Mouse (Mus musculus) neural tube, embryonic 11.5 days (tissue): ENCODE results near the gene Fam171a1. TPM values are rescaled to one million over a fixed set of nuclear protein-coding genes. Genes with fewer than 3 reads are reported as not detected.
"Not testable (repeated sequence)": the region's sequence is repeated elsewhere in the genome, so short reads cannot be mapped to it uniquely, and the experiment has no call there.

Source experiments
- ATAC-seq: fragments of 200-750 bp; cut with Nextera tagmentation; 2 replicates; pipeline ENCODE4 v1.8.0; 2017; ENCODE audit warnings: moderate number of reproducible peaks, mild to moderate bottlenecking, moderate TSS enrichment, moderate library complexity; ENCODE audit not compliant: insufficient read depth, low FRiP score, low TSS enrichment
- DNase-seq: peaks from one replicate; pipeline ENCODE4 v3.0.0-alpha.2; 2015; ENCODE audit warnings: low spot score
- H3K27ac ChIP-seq: fragments of 300-500 bp; sonication (generic); 2 replicates; pipeline ENCODE4 v1.5.1; 2014; ENCODE audit warnings: low read depth, mild to moderate bottlenecking, low read length
- H3K27me3 ChIP-seq: fragments of 300-500 bp; sonication (generic); 2 replicates; pipeline ENCODE4 v1.6.1; 2014; ENCODE audit warnings: mild to moderate bottlenecking, low read length, mixed read lengths; ENCODE audit not compliant: control insufficient read depth, insufficient read depth
- H3K36me3 ChIP-seq: fragments of 300-500 bp; sonication (generic); 2 replicates; pipeline ENCODE4 v1.6.1; 2014; ENCODE audit warnings: mild to moderate bottlenecking, low read length, moderate library complexity, mixed read lengths; ENCODE audit not compliant: control insufficient read depth, insufficient read depth
- H3K4me1 ChIP-seq: fragments of 300-500 bp; sonication (generic); 2 replicates; pipeline ENCODE4 v1.6.1; 2014; ENCODE audit warnings: low read length, mixed read lengths; ENCODE audit not compliant: control insufficient read depth, insufficient read depth
- H3K4me2 ChIP-seq: fragments of 300-500 bp; sonication (generic); 2 replicates; pipeline ENCODE4 v1.6.1; 2014; ENCODE audit warnings: low read depth, mild to moderate bottlenecking, moderate library complexity
- H3K4me3 ChIP-seq: fragments of 300-500 bp; sonication (generic); 2 replicates; pipeline ENCODE4 v1.5.1; 2014; ENCODE audit warnings: low read depth, low read length
- H3K9ac ChIP-seq: fragments of 300-500 bp; sonication (generic); 2 replicates; pipeline ENCODE4 v1.6.1; 2014; ENCODE audit warnings: mild to moderate bottlenecking, low read length
- H3K9me3 ChIP-seq: fragments of 300-500 bp; sonication (generic); 2 replicates; pipeline ENCODE4 v1.6.1; 2016; ENCODE audit warnings: low read length; ENCODE audit not compliant: control insufficient read depth
- WGBS: fragments of 180-500 bp; shearing (Covaris S2); extraction: QIAGEN DNeasy Blood & Tissue Kit; methylation state at CpG from one replicate; pipeline ENCODE4 v1.1.7; 2014; 5-methylcytosine and 5-hydroxymethylcytosine counted together
- polyA plus RNA-seq: library from polyadenylated mRNA; unstranded; fragments of >200 nt; fragmentation: Nextera tagmentation; extraction: Ambion mirVana; gene quantifications from 2 replicates; pipeline ENCODE4 v1.2.1, GENCODE M21; 2014

The Fam171a1 gene
- 49.4 and 52.4 TPM in 2 replicates for polyA plus RNA-seq

GRCm38 (mm10) chr2:3113866-3114265 is at the start of gene Fam171a1:
Gene Fam171a1, plus strand, starts transcription at chr2:3114224.
- no peak within 1 kb of the TSS for H3K9ac ChIP-seq
- no peaks in the 10 kb centered on the region for H3K4me1 ChIP-seq
- no peak within 1 kb of the TSS for H3K27ac ChIP-seq
- no peaks in the 10 kb centered on the region for H3K36me3 ChIP-seq
- H3K4me2 ChIP-seq, result no peak within 1 kb of the TSS
- H3K27me3 ChIP-seq, result no peaks in the 10 kb centered on the region
- 80% methylated on average over 4 of the region's 4 CpGs for WGBS
- DNase-seq, result no peak
- no peaks in the 10 kb centered on the region for H3K9me3 ChIP-seq
- H3K4me3 ChIP-seq, result no peak within 1 kb of the TSS
- ATAC-seq, result no peak

GRCm38 (mm10) chr2:3069140-3069539 is 44.9 kb upstream of the Fam171a1 start:
- ATAC-seq, result no peak
- DNase-seq, result no peak
- Histone ChIP-seq H3K9ac (no peak overlapping the region), H3K4me2 (no peak overlapping the region), H3K27ac (no peak overlapping the region), H3K4me3 (no peak overlapping the region), H3K27me3 (no peaks in the 10 kb centered on the region), H3K36me3 (no peaks in the 10 kb centered on the region), H3K4me1 (no peaks in the 10 kb centered on the region), H3K9me3 (0 out of 2 replicates have a peak, but pooled peaks cover 4% of the 10 kb centered on the region)
- WGBS, result 93% methylated on average over 1 of the region's 1 CpGs

- H3K27me3 ChIP-seq, H3K4me1 ChIP-seq, H3K4me2 ChIP-seq, H3K9ac ChIP-seq, ATAC-seq, DNase-seq, H3K36me3 ChIP-seq, H3K4me3 ChIP-seq, H3K9me3 ChIP-seq, H3K27ac ChIP-seq: not testable (repeated sequence)
- WGBS, result 73% methylated on average over 3 of the region's 3 CpGs
Observed at GRCm38 (mm10) chr2:3088361-3088760, 25.7 kb upstream of the Fam171a1 start.

DNA sequence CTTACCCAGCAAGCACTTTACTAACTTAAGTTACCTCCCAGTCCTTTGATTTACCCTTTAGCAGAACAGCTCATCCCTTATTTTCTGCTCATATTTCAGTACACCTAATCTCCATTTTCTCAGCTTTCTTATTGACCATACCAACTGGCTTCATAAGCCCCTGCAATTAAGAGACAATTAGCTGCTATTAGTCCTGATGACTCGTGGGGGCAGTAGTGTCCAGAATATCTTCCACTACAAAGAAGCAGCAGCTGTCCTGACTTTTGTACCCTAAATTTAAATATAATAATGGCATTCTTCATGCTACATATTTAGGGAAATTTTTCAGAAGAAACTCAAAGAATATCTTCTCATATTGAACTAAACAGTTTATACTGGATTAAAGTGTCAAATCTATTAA is 24.8 kb upstream of the Fam171a1 start:
- Histone ChIP-seq H3K27me3 (no peaks in the 10 kb centered on the region), H3K36me3 (no peaks in the 10 kb centered on the region), H3K4me3 (no peak overlapping the region), H3K4me2 (no peak overlapping the region), H3K27ac (no peak overlapping the region), H3K9me3 (no peaks in the 10 kb centered on the region), H3K4me1 (no peaks in the 10 kb centered on the region), H3K9ac (no peak overlapping the region)
- ATAC-seq (no peak), DNase-seq (no peak)
- whole genome bisulfite sequencing, result 28% methylated on average over 1 of the region's 1 CpGs

- Histone ChIP-seq H3K4me1 (no peaks in the 10 kb centered on the region), H3K27ac (no peak overlapping the region), H3K27me3 (no peaks in the 10 kb centered on the region), H3K4me3 (no peak overlapping the region), H3K9me3 (no peaks in the 10 kb centered on the region), H3K36me3 (no peaks in the 10 kb centered on the region), H3K4me2 (no peak overlapping the region), H3K9ac (no peak overlapping the region)
- WGBS, result 79% methylated on average over 1 of the region's 1 CpGs
- ATAC-seq (no peak), DNase-seq (no peak)
Observed at GRCm38 (mm10) chr2:3096101-3096500, 17.9 kb upstream of the Fam171a1 start.

GRCm38 (mm10) chr2:3099971-3100370 is 14.1 kb upstream of the Fam171a1 start:
- no peaks in the 10 kb centered on the region for H3K9me3 ChIP-seq
- H3K9ac ChIP-seq, result no peak overlapping the region
- DNase-seq (no peak), ATAC-seq (no peak)
- no peak overlapping the region for H3K27ac ChIP-seq
- 74% methylated on average over 4 of the region's 4 CpGs for WGBS
- H3K4me2 ChIP-seq, result no peak overlapping the region
- no peaks in the 10 kb centered on the region for H3K27me3 ChIP-seq
- H3K4me1 ChIP-seq, result no peaks in the 10 kb centered on the region
- no peak overlapping the region for H3K4me3 ChIP-seq
- no peaks in the 10 kb centered on the region for H3K36me3 ChIP-seq

- no peaks in the 10 kb centered on the region for H3K4me1 ChIP-seq
- no peaks in the 10 kb centered on the region for H3K36me3 ChIP-seq
- H3K9me3 ChIP-seq, result no peaks in the 10 kb centered on the region
- ATAC-seq (no peak), DNase-seq (no peak)
- H3K9ac ChIP-seq, result no peak overlapping the region
- no peak overlapping the region for H3K4me3 ChIP-seq
- WGBS, result 78% methylated on average over 2 of the region's 2 CpGs
- H3K27ac ChIP-seq, result no peak overlapping the region
- no peak overlapping the region for H3K4me2 ChIP-seq
- H3K27me3 ChIP-seq, result no peaks in the 10 kb centered on the region
Observed at GRCm38 (mm10) chr2:3101292-3101957, 12.6 kb upstream of the Fam171a1 start.

DNA sequence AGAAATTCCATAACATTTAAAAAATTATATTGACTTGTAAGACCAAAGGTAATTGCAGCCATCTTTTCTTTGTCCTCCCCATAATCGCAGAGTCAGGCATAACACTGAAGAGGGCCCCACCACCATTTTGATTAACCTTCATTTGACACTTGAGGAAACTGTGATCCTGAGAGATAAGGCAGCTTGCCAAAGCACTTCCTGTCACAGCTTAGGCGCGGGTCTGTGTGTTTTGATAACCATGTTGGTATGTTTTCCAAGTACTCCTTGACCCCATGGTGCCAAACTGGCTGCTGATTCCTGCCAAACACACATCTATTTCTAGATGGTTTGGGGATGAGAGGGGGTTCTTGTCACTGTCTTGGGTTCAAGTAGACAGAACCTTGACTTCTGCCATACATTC is 11.7 kb upstream of the Fam171a1 start:
- Histone ChIP-seq H3K4me1 (no peaks in the 10 kb centered on the region), H3K27me3 (no peaks in the 10 kb centered on the region), H3K9me3 (no peaks in the 10 kb centered on the region), H3K36me3 (no peaks in the 10 kb centered on the region), H3K9ac (no peak overlapping the region), H3K4me3 (no peak overlapping the region), H3K27ac (no peak overlapping the region), H3K4me2 (no peak overlapping the region)
- DNase-seq (no peak), ATAC-seq (no peak)
- WGBS, result 74% methylated on average over 3 of the region's 3 CpGs

DNA sequence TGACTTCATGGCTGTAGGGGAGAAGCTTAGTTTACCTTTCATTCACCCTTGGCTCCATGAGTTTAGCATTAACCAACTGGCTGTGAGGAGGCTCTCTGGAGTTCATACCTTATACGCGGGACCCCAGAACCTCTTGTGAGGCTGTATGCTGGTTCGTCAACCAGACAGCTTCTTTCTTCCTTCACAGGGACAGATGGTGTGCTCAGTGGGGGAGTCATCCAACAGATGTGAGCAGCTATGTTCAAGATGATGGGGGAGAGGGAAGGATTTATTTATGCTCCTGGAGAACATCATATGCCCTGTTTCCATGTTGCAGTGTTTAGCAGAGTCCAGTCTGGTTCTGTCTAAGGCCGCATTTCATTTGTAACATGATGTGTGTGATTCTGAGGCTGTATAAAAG is 6.6 kb upstream of the Fam171a1 start:
- no peak overlapping the region for H3K4me3 ChIP-seq
- no peaks in the 10 kb centered on the region for H3K4me1 ChIP-seq
- H3K9me3 ChIP-seq, result no peaks in the 10 kb centered on the region
- WGBS, result 83% methylated on average over 4 of the region's 4 CpGs
- DNase-seq, result no peak
- H3K36me3 ChIP-seq, result no peaks in the 10 kb centered on the region
- H3K4me2 ChIP-seq, result no peak overlapping the region
- no peaks in the 10 kb centered on the region for H3K27me3 ChIP-seq
- H3K27ac ChIP-seq, result no peak overlapping the region
- no peak for ATAC-seq
- H3K9ac ChIP-seq, result no peak overlapping the region
